Comparison of ENCODE assay signal across 8 mouse cellular contexts in genomic region chr11:76944839-76945238, GRCm38 (mm10). TPM values are rescaled to one million over a fixed set of nuclear protein-coding genes. Genes with fewer than 3 reads are reported as not detected.
A peak's percentile ranks its signal among the peaks of the same experiment; 100 is the strongest.
DNase-seq lines count a peak whose midpoint lies in the region; ATAC-seq and TF ChIP-seq lines count a peak whose summit lies in the region.

No protein-coding gene starts in this region.

- TF ChIP-seq CTCF in kidney, adult 2 months (conservative IDR thresholded peaks at IDR 0.05; ENCODE audit: insufficient read depth, insufficient read length, low read depth, low read length), result no peak
- no peak for TF ChIP-seq CTCF in bone marrow macrophage, adult 2 months (IDR thresholded peaks at IDR 0.05; ENCODE audit: low read depth, low read length)

- no peak for TF ChIP-seq POLR2A in kidney, adult 2 months (IDR thresholded peaks at IDR 0.05; ENCODE audit: low read depth, low read length)
- TF ChIP-seq POLR2A in bone marrow macrophage, adult 2 months (IDR thresholded peaks at IDR 0.05; ENCODE audit: borderline replicate concordance, low read depth, low read length), result no peak

- WGBS in kidney, adult 2 months, result 71% methylated on average over 6 of the region's 6 CpGs
- WGBS in hindbrain, embryonic 14.5 days, result 71% methylated on average over 6 of the region's 6 CpGs
- 71% methylated on average over 6 of the region's 6 CpGs for WGBS in midbrain, embryonic 14.5 days

- H3K36me3 ChIP-seq in kidney, adult 2 months (ENCODE audit: control insufficient read depth, insufficient read depth, low read length), result no peaks in the 10 kb centered on the region
- peaks cover 9% of the 10 kb centered on the region; the same call in 1 of the 2 replicates for H3K36me3 ChIP-seq in hindbrain, embryonic 14.5 days (replicated peaks; ENCODE audit: control insufficient read depth, insufficient read depth)
- H3K36me3 ChIP-seq in midbrain, embryonic 14.5 days (ENCODE audit: control insufficient read depth, insufficient read depth, low read length), result no peaks in the 10 kb centered on the region

- peak overlapping the region; percentile 94 for H3K27ac ChIP-seq in kidney, adult 2 months (ENCODE audit: insufficient read depth, low read depth, low read length)
- peak overlapping the region; percentile 72 for H3K27ac ChIP-seq in bone marrow macrophage, adult 2 months (ENCODE audit: insufficient read depth, low read depth, low read length)
- peak overlapping the region; percentile 70; the same call in 1 of the 2 replicates for H3K27ac ChIP-seq in hindbrain, embryonic 14.5 days
- H3K27ac ChIP-seq in midbrain, embryonic 14.5 days (replicated peaks; ENCODE audit: low read depth, low read length), result no peak overlapping the region

- peak overlapping the region; percentile 80 for H3K9ac ChIP-seq in hindbrain, embryonic 14.5 days
- H3K9ac ChIP-seq in midbrain, embryonic 14.5 days (replicated peaks; ENCODE audit: low read length), result peak overlapping the region; percentile 87

- H3K4me2 ChIP-seq in hindbrain, embryonic 14.5 days (replicated peaks), result peak overlapping the region; percentile 62
- H3K4me2 ChIP-seq in midbrain, embryonic 14.5 days (ENCODE audit: low read length), result peak overlapping the region; percentile 79

- no peak for DNase-seq in kidney, adult 2 months
- no peak for DNase-seq in kidney, adult 18-20 months
- peak; percentile 37 for DNase-seq in hindbrain, embryonic 14.5 days (ENCODE audit: low spot score)
- no peak for DNase-seq in midbrain, embryonic 14.5 days
- no peak for DNase-seq in cerebellum, postnatal 36 days
- DNase-seq in adrenal gland, adult 18-20 months (ENCODE audit: low spot score in 2 of 2), result no peak
- no peak for DNase-seq in cerebellum, adult 18-20 months

- ATAC-seq in hindbrain, embryonic 14.5 days (ENCODE audit: low FRiP score), result no peak
- no peak for ATAC-seq in midbrain, embryonic 14.5 days (ENCODE audit: low FRiP score, low TSS enrichment)

- peaks cover 8% of the 10 kb centered on the region; the same call in 1 of the 2 replicates for H3K4me1 ChIP-seq in kidney, adult 2 months (ENCODE audit: control insufficient read depth, insufficient read depth, low read length)
- H3K4me1 ChIP-seq in bone marrow macrophage, adult 2 months (ENCODE audit: control insufficient read depth, insufficient read depth, low read length), result peaks cover 10% of the 10 kb centered on the region
- peaks cover 17% of the 10 kb centered on the region for H3K4me1 ChIP-seq in hindbrain, embryonic 14.5 days (replicated peaks; ENCODE audit: control insufficient read depth, insufficient read depth, low read length)
- H3K4me1 ChIP-seq in midbrain, embryonic 14.5 days (ENCODE audit: control insufficient read depth, insufficient read depth, low read length), result peaks cover 9% of the 10 kb centered on the region

- no peaks in the 10 kb centered on the region for H3K27me3 ChIP-seq in kidney, adult 2 months (replicated peaks; ENCODE audit: control insufficient read depth, insufficient read depth, low read length)
- H3K27me3 ChIP-seq in hindbrain, embryonic 14.5 days (ENCODE audit: control insufficient read depth, insufficient read depth, low read length), result no peaks in the 10 kb centered on the region
- H3K27me3 ChIP-seq in midbrain, embryonic 14.5 days (ENCODE audit: control insufficient read depth, insufficient read depth, low read length), result no peaks in the 10 kb centered on the region

- H3K9me3 ChIP-seq in hindbrain, embryonic 14.5 days (ENCODE audit: control insufficient read depth, low read length), result no peaks in the 10 kb centered on the region
- H3K9me3 ChIP-seq in midbrain, embryonic 14.5 days (ENCODE audit: control insufficient read depth, low read length), result no peaks in the 10 kb centered on the region

- H3K4me3 ChIP-seq in kidney, adult 2 months (ENCODE audit: insufficient read depth, low read depth, low read length), result no peak overlapping the region
- peak overlapping the region; percentile 97 for H3K4me3 ChIP-seq in bone marrow macrophage, adult 2 months (ENCODE audit: insufficient read depth, low read length)
- H3K4me3 ChIP-seq in hindbrain, embryonic 14.5 days (replicated peaks; ENCODE audit: low read length), result peak overlapping the region; percentile 67
- H3K4me3 ChIP-seq in midbrain, embryonic 14.5 days (replicated peaks; ENCODE audit: low read depth, low read length), result peak overlapping the region; percentile 81

RNA-seq across cellular contexts. Expression of gene Blmh, which starts 20.2 kb away (rescaled TPM):
- 26.1 and 27.8 TPM in 2 replicates for polyA plus RNA-seq in kidney, adult 2 months (2012; rRNA removed)
- 44.1 and 52.0 TPM in 2 replicates for polyA plus RNA-seq in bone marrow macrophage, adult 2 months (2012; ENCODE audit: insufficient read depth, insufficient read length, missing spikeins)
- 113 and 120 TPM in 2 replicates for polyA plus RNA-seq in hindbrain, embryonic 14.5 days (2014; fragmentation: Nextera tagmentation; extraction: Ambion mirVana)
- 113 and 136 TPM in 2 replicates for polyA plus RNA-seq in midbrain, embryonic 14.5 days (2014; fragmentation: Nextera tagmentation; extraction: Ambion mirVana)
- total RNA-seq in adrenal gland, adult 18-20 months (2021), result 10 to 100 TPM; 40.3 to 47.8 TPM

RNA-seq across cellular contexts. Expression of gene Tmigd1, which starts 42.9 kb away (rescaled TPM):
- polyA plus RNA-seq in kidney, adult 2 months (2012; rRNA removed), result 36.1 and 39.0 TPM in 2 replicates
- polyA plus RNA-seq in bone marrow macrophage, adult 2 months (2012; ENCODE audit: insufficient read depth, insufficient read length, missing spikeins), result not detected in 2 replicates
- polyA plus RNA-seq in hindbrain, embryonic 14.5 days (2014; fragmentation: Nextera tagmentation; extraction: Ambion mirVana), result not detected in 2 replicates
- 0.16 TPM in 1 of 2 replicates, not detected in the other for polyA plus RNA-seq in midbrain, embryonic 14.5 days (2014; fragmentation: Nextera tagmentation; extraction: Ambion mirVana)
- under 1 TPM; 0.29 to 0.83 TPM for total RNA-seq in adrenal gland, adult 18-20 months (2021)

RNA-seq across cellular contexts. Expression of gene Slc6a4, which starts 53.6 kb away (rescaled TPM):
- polyA plus RNA-seq in kidney, adult 2 months (2012; rRNA removed), result 12.8 and 14.6 TPM in 2 replicates
- polyA plus RNA-seq in bone marrow macrophage, adult 2 months (2012; ENCODE audit: insufficient read depth, insufficient read length, missing spikeins), result not detected in 2 replicates
- polyA plus RNA-seq in hindbrain, embryonic 14.5 days (2014; fragmentation: Nextera tagmentation; extraction: Ambion mirVana), result 7.5 and 9.8 TPM in 2 replicates
- 5.0 and 6.1 TPM in 2 replicates for polyA plus RNA-seq in midbrain, embryonic 14.5 days (2014; fragmentation: Nextera tagmentation; extraction: Ambion mirVana)
- 10 to 100 TPM; 40.7 to 45.6 TPM for total RNA-seq in adrenal gland, adult 18-20 months (2021)

Comparison
In these comparisons a context has a peak if more than half of its experiments do, and no peak if none do; other contexts are left out.
1. RNA of gene Tmigd1, which starts 42.9 kb away (polyA plus RNA-seq): 36.1 to 39.0 TPM in kidney, adult 2 months; 0.16 TPM in midbrain, embryonic 14.5 days, not detected in hindbrain, embryonic 14.5 days and not detected in bone marrow macrophage, adult 2 months; every median in the first group is over 10 times any median in the second.